Mouse (Mus musculus) neural tube, embryonic 10.5 days (tissue): ENCODE measurements around the gene Tbce.

Experiments used
- DNase-seq: peaks from one replicate; pipeline ENCODE4 v3.0.0-alpha.2; 2017; ENCODE audit warnings: low spot score; ENCODE audit errors: extremely low spot score

The Tbce gene

GRCm38 (mm10) chr13:14039292-14039965 is at the start of gene Tbce:
Gene Tbce, minus strand, starts transcription at chr13:14039638.
- peak; percentile 91 for DNase-seq

- DNase-seq, result no peak
These were observed 49.2 kb upstream of the Tbce start for GRCm38 (mm10) chr13:14088669-14089068.

- no peak for DNase-seq
These were observed 35.9 kb upstream of the Tbce start for GRCm38 (mm10) chr13:14075326-14075725.

- DNase-seq, result no peak
These were observed 34.9 kb upstream of the Tbce start for GRCm38 (mm10) chr13:14074371-14074770.

- no peak for DNase-seq
These were observed 29.9 kb upstream of the Tbce start for GRCm38 (mm10) chr13:14069291-14069690.

- DNase-seq, result no peak
These were observed 28.6 kb upstream of the Tbce start for GRCm38 (mm10) chr13:14068035-14068434.

GRCm38 (mm10) chr13:14065701-14066100 is 26.3 kb upstream of the Tbce start:
- DNase-seq, result no peak

- no peak for DNase-seq
These were observed 25.6 kb upstream of the Tbce start for GRCm38 (mm10) chr13:14065028-14065380.

- peak; percentile 61 for DNase-seq
These were observed 25.0 kb upstream of the Tbce start for GRCm38 (mm10) chr13:14064341-14065027.

GRCm38 (mm10) chr13:14063942-14064271 is 24.5 kb upstream of the Tbce start:
- no peak for DNase-seq

- peak; percentile 92 for DNase-seq
These were observed 23.8 kb upstream of the Tbce start, which contains the start of the genes Arid4b and Ggps1 for GRCm38 (mm10) chr13:14063013-14063941. Gene Arid4b, plus strand, starts transcription at chr13:14063232. Gene Ggps1, minus strand, starts transcription at chr13:14063488.

- no peak for DNase-seq
These were observed 23.0 kb upstream of the Tbce start for GRCm38 (mm10) chr13:14062209-14063012.

GRCm38 (mm10) chr13:14059582-14059981 is 20.1 kb upstream of the Tbce start:
- DNase-seq, result no peak

GRCm38 (mm10) chr13:14056801-14057200 is 17.4 kb upstream of the Tbce start:
- DNase-seq, result no peak

GRCm38 (mm10) chr13:14049878-14050277 is 10.4 kb upstream of the Tbce start:
- DNase-seq, result no peak

- DNase-seq, result no peak
These were observed 5.1 kb upstream of the Tbce start for GRCm38 (mm10) chr13:14044521-14044920.

- DNase-seq, result no peak
These were observed 4.4 kb upstream of the Tbce start for GRCm38 (mm10) chr13:14043851-14044250.

GRCm38 (mm10) chr13:14040186-14040585 is 748 bp upstream of the Tbce start:
- DNase-seq, result no peak

- no peak for DNase-seq
These were observed 537 bp downstream of the Tbce start for GRCm38 (mm10) chr13:14038911-14039291.

- no peak for DNase-seq
These were observed 3.4 kb downstream of the Tbce start for GRCm38 (mm10) chr13:14035875-14036630.
